Mouse (Mus musculus) v-Abl transformed pro-B cells (cell line): ENCODE data around the gene Supt4a.

Experiments used
- in situ Hi-C, 2 experiments: fragments of 400-800 bp; cut with MboI; formaldehyde crosslinking; loops; one replicate each; pipeline ENCODE4 v1.15.1; 2025; ENCODE audit not compliant: unreplicated experiment in 2 of 2

The Supt4a gene

DNA sequence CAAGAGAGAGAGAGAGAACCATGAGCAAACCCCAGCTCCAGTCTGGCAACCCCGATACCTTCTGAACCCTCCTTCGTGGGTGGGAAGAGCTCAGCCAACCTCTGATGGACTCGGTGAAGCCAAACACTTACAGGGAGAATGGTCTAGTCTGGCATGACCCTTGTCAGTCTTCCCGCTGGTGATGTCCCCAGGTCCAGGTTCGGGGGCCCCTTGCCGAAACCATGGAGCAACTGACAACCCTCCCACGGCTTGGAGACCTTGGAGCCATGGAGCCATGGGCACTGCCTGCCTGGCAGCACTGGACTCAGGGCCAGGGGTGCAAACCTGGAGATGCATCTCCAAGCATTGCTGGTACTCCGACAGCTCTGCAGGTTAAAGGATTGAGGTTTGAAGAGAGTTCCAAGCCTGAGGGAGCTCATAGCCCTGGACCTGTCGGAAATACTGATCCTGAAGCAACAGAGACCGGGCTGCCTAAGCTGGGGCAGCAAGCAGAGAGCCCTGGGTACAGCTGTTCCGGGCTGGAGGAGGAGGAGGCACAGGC, 23.9 kb downstream of the Supt4a start:
- in situ Hi-C loops = loop anchor here (5.0 to 10.0 kb wide), 2 partner anchors 34 to 546 kb away; no protein-coding TSS in a partner anchor

DNA sequence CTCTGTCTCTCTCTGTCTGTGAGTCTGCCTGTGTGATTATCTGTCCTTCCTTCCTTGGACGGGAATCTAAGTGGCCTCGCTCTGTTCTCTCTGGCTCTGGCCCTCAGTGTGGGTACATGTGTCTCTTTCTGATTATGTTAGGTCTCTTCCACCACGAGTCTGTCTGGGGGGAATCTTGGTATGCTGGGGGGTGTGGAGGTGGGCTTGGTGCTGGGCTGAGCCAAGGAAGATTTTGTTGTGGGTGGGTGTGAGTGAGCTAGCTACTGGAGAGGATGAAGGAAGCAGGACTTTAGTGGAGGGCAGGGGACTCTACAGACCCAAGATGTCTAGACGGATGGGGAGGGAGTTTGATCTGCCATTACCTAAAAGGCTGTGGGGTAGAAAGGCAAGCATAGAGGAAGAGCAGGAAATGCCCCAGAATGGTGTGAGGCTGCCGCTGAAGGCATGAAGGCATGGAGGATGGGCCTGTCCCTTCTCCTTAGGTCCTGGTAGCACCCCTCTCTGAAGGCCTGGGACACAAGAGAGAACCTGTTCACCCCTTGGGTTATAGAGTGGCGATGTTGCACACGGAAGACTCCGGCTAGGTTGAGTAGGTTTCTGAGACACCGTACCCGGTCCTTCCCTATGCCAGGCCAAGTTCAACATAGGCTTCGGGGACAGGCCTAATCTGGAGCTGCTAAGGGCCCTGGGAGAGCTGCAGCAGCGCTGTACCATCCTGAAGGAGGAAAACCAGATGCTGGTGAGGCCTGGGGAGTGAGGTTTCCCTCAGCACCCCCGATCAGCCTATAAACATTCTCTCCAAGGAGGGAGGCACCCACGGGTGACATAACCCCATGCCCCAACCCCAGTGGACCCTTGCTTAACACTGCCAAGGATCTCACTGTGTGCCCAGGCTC, 24.7 kb downstream of the Supt4a start:
- in situ Hi-C loops = loop anchor here (5.0 to 10.0 kb wide), 2 partner anchors 35 to 547 kb away; no protein-coding TSS in a partner anchor

DNA sequence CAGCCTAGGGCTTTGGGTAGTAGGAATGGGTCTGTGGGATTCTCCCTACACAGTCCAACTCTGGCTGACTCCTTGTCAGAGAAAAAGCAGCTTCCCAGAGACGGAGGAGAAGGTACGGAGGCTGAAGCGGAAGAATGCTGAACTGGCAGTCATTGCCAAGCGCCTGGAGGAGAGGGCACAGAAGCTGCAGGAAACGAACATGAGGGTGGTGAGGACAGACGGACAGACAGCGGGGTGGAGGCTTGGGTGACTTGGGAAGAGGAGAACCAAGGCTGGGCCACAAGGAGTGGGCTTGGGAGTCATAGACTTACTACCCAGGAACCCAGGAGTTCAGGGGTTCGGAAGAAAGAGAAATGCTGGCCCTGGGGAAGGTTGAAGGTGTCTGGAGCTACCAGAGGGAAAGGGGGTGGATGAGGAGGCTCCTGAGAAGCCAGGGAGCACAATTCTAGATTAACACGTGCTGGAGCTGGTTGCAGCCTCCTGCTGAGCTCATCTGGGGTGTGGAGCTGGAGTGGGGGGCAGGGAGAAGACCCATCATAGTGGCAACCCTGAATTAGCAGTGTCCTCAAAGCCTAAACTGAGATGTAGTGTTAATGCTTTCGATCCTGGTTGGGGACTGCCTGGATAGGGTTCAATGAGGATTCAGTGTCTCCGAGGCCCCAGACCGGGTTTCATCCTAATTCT, 25.5 kb downstream of the Supt4a start:
- in situ Hi-C loops = loop anchor here (5.0 to 10.0 kb wide), 2 partner anchors 36 to 548 kb away; no protein-coding TSS in a partner anchor

DNA sequence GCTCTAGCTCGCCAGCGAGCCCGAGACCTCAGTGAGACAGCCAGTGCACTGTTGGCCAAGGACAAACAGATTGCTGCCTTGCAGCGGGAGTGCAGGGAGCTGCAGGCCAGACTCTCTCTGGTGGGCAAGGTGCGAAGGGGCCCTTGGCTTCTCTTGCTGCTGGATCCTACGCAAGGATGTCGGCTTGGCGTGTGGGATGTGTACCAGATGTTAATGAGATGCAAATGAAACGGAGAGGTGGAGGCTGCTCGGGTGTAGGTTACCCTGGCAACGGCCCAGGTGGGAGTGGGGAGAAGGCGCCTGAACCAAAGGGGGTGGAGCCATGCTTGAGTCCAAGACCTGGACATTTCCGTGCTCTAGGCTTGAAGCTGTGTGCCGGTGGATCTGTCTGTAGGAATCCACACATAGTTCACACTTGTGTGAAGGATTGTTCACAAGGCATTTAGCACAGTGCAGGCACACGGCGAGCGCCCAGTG, 26.2 kb downstream of the Supt4a start:
- in situ Hi-C loops = loop anchor here (5.0 to 10.0 kb wide), 2 partner anchors 36 to 549 kb away; no protein-coding TSS in a partner anchor

DNA sequence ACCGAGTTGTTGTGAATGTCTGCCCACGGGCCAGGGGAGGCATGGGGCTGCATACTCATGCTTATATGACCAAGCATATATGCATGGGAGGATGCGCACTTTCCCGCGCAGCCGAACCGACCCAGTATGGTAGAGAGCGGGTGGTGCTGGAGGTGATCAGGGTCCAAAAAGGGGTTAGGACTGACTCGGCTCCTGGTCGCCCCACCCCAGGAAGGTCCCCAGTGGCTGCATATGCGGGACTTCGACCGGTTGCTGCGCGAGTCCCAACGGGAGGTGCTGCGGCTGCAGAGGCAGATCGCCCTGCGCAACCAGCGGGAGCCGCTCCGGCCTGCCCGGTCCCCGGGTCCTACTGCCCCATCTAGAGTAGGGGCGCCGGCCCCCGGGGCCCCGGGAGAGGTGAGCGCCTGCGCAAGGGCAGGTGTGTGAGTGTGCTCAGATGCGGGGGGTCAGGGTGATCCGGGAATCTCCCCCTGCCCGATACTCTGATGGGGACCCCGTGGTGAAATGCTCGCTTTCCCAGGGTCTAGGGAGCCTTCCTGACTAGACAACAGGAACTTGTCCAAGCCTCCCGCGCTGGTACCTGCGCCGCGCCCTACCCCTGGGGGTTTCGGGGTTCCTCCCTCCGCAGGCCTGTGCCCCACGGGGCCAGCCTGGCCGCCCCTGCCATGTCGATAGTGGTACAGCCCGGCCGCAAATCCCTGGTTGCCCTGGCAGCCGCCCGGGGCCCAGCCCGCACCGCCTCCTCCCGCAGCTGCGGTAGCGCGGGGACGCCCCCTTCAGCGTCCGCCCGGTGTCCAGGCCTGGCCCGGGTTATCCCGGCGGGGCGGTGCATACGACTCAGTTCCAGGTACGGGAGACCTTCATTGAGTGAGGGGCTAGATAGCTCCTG, 26.9 kb downstream of the Supt4a start:
- in situ Hi-C loops = loop anchor here (5.0 to 10.0 kb wide), 2 partner anchors 37 to 549 kb away; no protein-coding TSS in a partner anchor

DNA sequence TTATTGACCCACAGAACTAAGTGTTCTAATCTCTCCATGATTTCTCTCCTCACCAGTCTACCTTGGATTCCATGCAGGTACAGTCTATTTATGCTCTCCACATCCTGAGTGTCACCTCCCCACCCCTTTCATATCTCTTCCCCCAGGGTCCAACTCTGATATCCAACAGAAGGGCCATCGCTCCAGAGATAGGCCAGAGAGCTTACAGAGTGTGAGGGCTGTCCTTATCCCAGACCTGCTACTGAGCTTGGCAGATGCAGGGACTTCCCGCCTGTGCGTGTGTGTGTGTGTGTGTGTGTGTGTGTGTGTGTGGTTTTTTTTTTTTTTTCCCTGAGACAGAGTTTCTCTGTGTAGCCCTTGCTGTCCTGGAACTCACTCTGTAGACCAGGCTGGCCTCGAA, 31.4 kb downstream of the Supt4a start:
- in situ Hi-C loops = loop anchor here in 1 of 2 experiments (5.0 to 10.0 kb wide), 3 partner anchors 41 to 554 kb away; partner anchors contain the start of gene Rnf43

DNA sequence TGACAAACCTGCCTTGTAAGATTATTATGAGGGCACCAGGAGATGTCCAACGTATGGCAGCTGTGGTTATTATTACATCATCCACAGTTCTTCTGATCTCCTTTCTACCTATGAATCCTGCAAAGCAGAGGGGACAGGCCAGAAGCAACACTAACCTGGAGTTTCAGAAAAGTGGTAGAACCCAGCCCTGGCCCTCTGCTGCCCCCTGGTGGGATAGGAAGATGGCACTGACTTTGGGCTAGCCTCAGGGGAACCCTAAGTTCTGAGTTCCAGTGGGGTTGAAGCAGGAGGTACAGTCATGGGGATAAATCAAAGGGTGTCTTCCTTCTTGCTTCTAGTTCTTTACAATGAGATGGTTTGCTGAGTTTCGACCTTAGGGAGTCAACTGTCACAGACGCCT, 33.6 kb downstream of the Supt4a start:
- in situ Hi-C loops = loop anchor here in 1 of 2 experiments (5.0 kb wide), 1 partner anchor 109 kb away; the partner anchor contains the start of gene Rnf43

DNA sequence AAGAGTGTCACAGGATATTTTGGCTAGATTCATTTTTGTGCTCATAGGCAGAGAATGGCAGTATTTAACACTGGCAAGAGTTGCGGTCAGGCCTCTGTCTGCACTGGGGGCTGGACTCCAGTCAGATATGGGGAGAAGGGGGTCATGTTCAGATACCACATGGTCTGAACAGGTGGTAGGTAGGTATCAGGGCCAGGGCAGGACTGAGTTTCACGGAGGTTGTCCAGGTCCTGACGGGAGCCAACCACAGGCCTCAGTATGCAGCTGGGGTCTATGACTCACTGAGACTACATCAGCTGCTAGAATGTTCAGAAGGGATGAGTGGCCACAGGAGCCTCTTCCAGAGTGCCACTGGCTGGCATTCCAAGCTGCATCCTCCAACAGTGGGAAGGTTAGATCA, 35.0 kb downstream of the Supt4a start:
- in situ Hi-C loops = loop anchor here in 1 of 2 experiments (5.0 kb wide), 1 partner anchor 110 kb away; the partner anchor contains the start of gene Rnf43

DNA sequence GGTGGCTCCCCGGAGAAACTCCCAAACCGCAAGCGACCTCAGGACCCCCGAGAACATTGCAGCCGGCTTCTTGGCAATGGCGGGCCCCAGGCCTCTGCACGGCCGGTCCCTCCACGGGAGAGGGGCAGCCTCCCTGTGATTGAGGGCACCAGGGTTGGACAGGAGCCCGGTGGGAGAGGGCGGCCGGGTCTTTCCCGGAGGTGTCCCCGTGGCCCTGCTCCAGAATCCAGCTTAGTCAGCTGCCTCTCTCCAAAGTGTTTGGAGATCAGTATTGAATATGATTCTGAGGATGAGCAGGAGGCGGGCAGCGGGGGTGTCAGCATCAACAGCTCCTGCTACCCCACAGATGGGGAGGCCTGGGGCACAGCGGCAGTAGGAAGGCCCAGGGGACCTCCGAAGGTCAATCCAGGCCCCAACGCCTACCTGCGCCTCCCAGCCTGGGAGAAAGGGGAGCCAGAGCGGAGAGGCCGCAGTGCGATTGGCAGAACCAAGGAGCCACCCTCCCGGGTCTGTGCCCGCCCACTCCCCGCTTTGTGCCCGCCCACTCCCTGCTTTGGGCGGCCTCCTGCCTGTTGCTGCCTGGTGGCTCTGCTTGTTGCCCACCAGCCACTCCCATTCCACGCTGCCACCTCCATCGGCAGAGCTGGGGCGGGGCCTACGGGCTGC, 40.9 kb downstream of the Supt4a start:
- in situ Hi-C loops = no loop called here

DNA sequence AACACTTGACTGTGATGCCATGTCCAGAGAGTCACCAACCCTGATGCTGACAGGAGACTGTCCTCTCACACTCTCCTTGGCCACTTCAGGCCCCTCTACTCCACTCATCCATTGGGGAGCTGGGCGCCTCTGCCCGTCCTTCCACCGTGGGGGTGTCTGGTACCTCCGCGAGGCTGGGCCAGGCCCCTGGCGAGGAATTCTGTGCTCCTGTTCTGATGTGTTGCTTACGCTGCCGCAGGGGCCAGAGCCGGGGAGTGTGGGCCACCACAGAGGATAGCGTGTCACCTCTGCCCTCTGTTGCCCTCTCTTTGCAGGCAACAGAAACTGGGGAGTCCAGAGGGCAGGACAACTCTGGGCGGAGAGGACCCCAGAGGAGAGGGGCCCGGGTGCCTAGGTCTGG, 41.6 kb downstream of the Supt4a start:
- in situ Hi-C loops = no loop called here

DNA sequence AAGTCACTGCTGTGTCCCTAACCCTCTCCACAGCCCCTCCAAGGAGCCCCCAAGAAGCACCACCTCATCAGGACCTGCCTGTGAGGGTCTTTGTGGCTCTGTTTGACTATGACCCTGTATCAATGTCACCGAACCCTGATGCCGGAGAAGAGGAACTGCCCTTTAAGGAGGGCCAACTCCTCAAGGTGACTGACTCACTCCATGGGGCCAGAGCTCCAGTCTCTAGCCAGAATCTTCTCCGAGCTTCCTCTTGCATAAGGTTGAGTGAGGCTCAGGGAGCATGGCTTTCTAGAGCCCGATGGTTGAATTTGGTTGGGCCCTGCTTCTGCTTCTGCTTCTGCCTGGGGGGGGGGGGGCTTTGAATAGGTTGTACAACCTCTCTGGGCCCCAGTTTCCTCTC, 42.0 kb downstream of the Supt4a start:
- in situ Hi-C loops = no loop called here

DNA sequence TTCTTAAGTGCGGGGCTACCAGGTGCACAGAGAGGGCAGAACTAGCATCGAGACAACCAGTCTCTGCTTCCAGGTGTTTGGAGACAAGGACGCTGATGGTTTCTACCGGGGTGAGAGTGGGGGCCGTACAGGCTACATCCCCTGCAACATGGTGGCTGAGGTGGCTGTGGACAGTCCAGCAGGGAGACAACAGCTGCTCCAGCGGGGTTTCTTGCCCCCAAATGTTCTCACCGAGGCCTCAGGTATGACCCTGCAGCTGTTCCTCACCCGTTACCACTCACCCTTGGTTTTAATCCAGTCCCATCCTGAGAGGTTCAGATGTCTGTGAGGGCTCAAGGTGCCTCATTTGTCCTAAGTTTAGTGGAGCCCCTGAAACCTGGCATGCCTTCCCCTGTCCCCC, 42.8 kb downstream of the Supt4a start:
- in situ Hi-C loops = no loop called here

DNA sequence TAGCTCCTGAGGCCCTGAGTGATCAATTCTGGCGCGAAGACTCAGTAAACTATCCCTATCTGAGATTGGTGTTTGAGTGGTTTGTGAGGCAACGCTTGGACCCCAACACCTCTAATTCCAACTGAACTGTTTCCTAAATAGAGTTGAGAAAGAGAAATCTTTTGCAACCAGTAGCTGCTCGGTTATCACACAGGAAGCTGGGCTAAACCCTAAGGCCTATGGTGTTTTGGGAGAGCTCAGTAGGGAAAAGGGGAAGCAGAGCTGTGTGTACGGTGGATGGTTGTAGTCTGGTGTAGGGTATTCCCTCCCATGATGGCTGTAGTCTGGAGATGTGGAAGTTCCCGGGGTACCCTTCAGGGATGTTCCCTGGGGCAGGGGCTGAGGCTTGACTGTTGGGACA, 52.7 kb downstream of the Supt4a start:
- in situ Hi-C loops = no loop called here
